Mouse (Mus musculus): Measurements from ENCODE around the gene Dnajc28. TPM values are rescaled to one million over a fixed set of nuclear protein-coding genes. Genes with fewer than 3 reads are reported as not detected.

Dnajc28 gene
- polyA plus RNA-seq, 1 experiment from 2014 or later = 4.5 TPM

Other genes with a start within 250 kb of the Dnajc28 start
- gene Ifnar2, start 246.2 kb downstream of the Dnajc28 start, polyA plus RNA-seq (2014; fragmentation: Nextera tagmentation; extraction: Ambion mirVana) = 62.7 and 67.7 TPM in 2 replicates
- gene Gm21970, start 227.3 kb downstream of the Dnajc28 start, polyA plus RNA-seq (2014; fragmentation: Nextera tagmentation; extraction: Ambion mirVana) = not detected in 2 replicates
- 32.6 and 33.2 TPM in 2 replicates for gene Il10rb, start 212.9 kb downstream of the Dnajc28 start, polyA plus RNA-seq (2014; fragmentation: Nextera tagmentation; extraction: Ambion mirVana)
- gene Ifnar1, start 133.8 kb downstream of the Dnajc28 start, polyA plus RNA-seq (2014; fragmentation: Nextera tagmentation; extraction: Ambion mirVana) = 47.3 and 53.7 TPM in 2 replicates
- 51.0 and 55.9 TPM in 2 replicates for gene Ifngr2, start 72.0 kb downstream of the Dnajc28 start, polyA plus RNA-seq (2014; fragmentation: Nextera tagmentation; extraction: Ambion mirVana)
- 39.5 and 41.7 TPM in 2 replicates for gene Tmem50b, start 21.2 kb downstream of the Dnajc28 start, polyA plus RNA-seq (2014; fragmentation: Nextera tagmentation; extraction: Ambion mirVana)
- 84.5 and 96.3 TPM in 2 replicates for gene Gart, start 27.9 kb upstream of the Dnajc28 start, polyA plus RNA-seq (2014; fragmentation: Nextera tagmentation; extraction: Ambion mirVana)
- 145 and 157 TPM in 2 replicates for gene Son, start 28.5 kb upstream of the Dnajc28 start, polyA plus RNA-seq (2014; fragmentation: Nextera tagmentation; extraction: Ambion mirVana)
- 17.8 and 21.7 TPM in 2 replicates for gene Donson, start 69.7 kb upstream of the Dnajc28 start, polyA plus RNA-seq (2014; fragmentation: Nextera tagmentation; extraction: Ambion mirVana)
- gene Cryzl1, start 109.9 kb upstream of the Dnajc28 start, polyA plus RNA-seq (2014; fragmentation: Nextera tagmentation; extraction: Ambion mirVana) = 61.6 and 61.8 TPM in 2 replicates
- 28.1 and 30.1 TPM in 2 replicates for gene Itsn1, start 110.3 kb upstream of the Dnajc28 start, polyA plus RNA-seq (2014; fragmentation: Nextera tagmentation; extraction: Ambion mirVana)

Measured in embryonic facial prominence, embryonic 14.5 days (tissue).